Mouse (Mus musculus): ENCODE results near the gene Esrra. TPM values are rescaled to one million over a fixed set of nuclear protein-coding genes. Genes with fewer than 3 reads are reported as not detected.

Esrra gene
- total RNA-seq, 2 experiments from 2014 or later: 146 to 156 TPM

Small RNAs within 50 kb of the gene (microRNA-seq; reads per million reads assigned to microRNA genes)
- gene Mir6990: 12.8 reads per million, percentile 28 among the genes with 10 or more reads in this experiment

Other genes starting within 250 kb of the Esrra start
- 10 to 100 TPM; 17.2 to 19.0 TPM for gene Rps6ka4, start 81.2 kb downstream of the Esrra start, total RNA-seq (2021)
- under 1 TPM; 0.55 to 0.73 TPM for gene Ccdc88b, start 63.6 kb downstream of the Esrra start, total RNA-seq (2021)
- 10 to 100 TPM; 29.2 to 32.6 TPM for gene Trmt112, start 12.1 kb downstream of the Esrra start, total RNA-seq (2021)
- 100 to 1,000 TPM; 722 to 748 TPM for gene Prdx5, start 11.7 kb downstream of the Esrra start, total RNA-seq (2021)
- gene Catsperz, start 3.6 kb upstream of the Esrra start, total RNA-seq (2021): not detected
- gene Kcnk4, start 12.7 kb upstream of the Esrra start, total RNA-seq (2021): under 1 TPM; 0.20 to 0.36 TPM
- gene Bad, start 20.0 kb upstream of the Esrra start, total RNA-seq (2021): 10 to 100 TPM; 24.4 to 27.3 TPM
- 10 to 100 TPM; 35.0 to 38.8 TPM for gene Gpr137, start 20.7 kb upstream of the Esrra start, total RNA-seq (2021)
- gene Ppp1r14b, start 53.2 kb upstream of the Esrra start, total RNA-seq (2021): 100 to 1,000 TPM in 1 of 2 experiments, 10 to 100 TPM in 1; 83.5 to 112 TPM
- 10 to 100 TPM; 15.6 to 17.7 TPM for gene Plcb3, start 54.7 kb upstream of the Esrra start, total RNA-seq (2021)
- gene Fkbp2, start 58.7 kb upstream of the Esrra start, total RNA-seq (2021): 10 to 100 TPM; 16.5 to 22.2 TPM
- 100 to 1,000 TPM; 410 to 431 TPM for gene Vegfb, start 65.8 kb upstream of the Esrra start, total RNA-seq (2021)
- gene Dnajc4, start 70.8 kb upstream of the Esrra start, total RNA-seq (2021): 10 to 100 TPM; 48.2 to 56.1 TPM
- gene Nudt22, start 74.3 kb upstream of the Esrra start, total RNA-seq (2021): 10 to 100 TPM; 26.9 to 27.9 TPM
- 10 to 100 TPM; 23.1 to 24.0 TPM for gene Trpt1, start 74.3 kb upstream of the Esrra start, total RNA-seq (2021)
- gene Fermt3, start 97.7 kb upstream of the Esrra start, total RNA-seq (2021): 1 to 10 TPM; 4.4 to 4.7 TPM
- 100 to 1,000 TPM; 110 to 129 TPM for gene Stip1, start 118.2 kb upstream of the Esrra start, total RNA-seq (2021)
- gene Macrod1, start 135.0 kb upstream of the Esrra start, total RNA-seq (2021): 100 to 1,000 TPM; 240 to 243 TPM
- gene Flrt1, start 183.9 kb upstream of the Esrra start, total RNA-seq (2021): 1 to 10 TPM; 1.1 to 1.4 TPM